Mouse (Mus musculus): ENCODE measurements at regions not wholly inside any gene's neighbourhood (a gene's known extent, or its start where the extent isn't known, plus 50 kb on each side); places are given as distances from the start of the nearest gene placed in this dataset.

GRCm38 (mm10) chr16:81138583-81138982 is 61.9 kb upstream of the Ncam2 start:
- Histone ChIP-seq H3K36me3 (ENCODE audit: control insufficient read depth, insufficient read depth, low read length) (no peaks in the 10 kb centered on the region), H3K4me3 (ENCODE audit: low read depth, low read length) (no peak overlapping the region), H3K4me1 (ENCODE audit: control insufficient read depth, insufficient read depth, low read length) (no peaks in the 10 kb centered on the region), H3K9ac (ENCODE audit: low read length) (no peak overlapping the region), H3K27ac (ENCODE audit: low read depth, low read length) (no peak overlapping the region), H3K27me3 (replicated peaks; ENCODE audit: control insufficient read depth, insufficient read depth, low read length) (no peaks in the 10 kb centered on the region), H3K4me2 (ENCODE audit: low read length) (no peak overlapping the region), H3K9me3 (replicated peaks; ENCODE audit: control insufficient read depth, low read length) (no peaks in the 10 kb centered on the region)
- 75% methylated on average over 2 of the region's 2 CpGs for whole genome bisulfite sequencing
- ATAC-seq (no peak), DNase-seq (ENCODE audit: low spot score) (no peak)

- no peak for DNase-seq (ENCODE audit: low spot score)
- no peak for ATAC-seq
- H3K4me2 ChIP-seq (ENCODE audit: low read length) = no peak overlapping the region
- H3K4me3 ChIP-seq (ENCODE audit: low read depth, low read length) = no peak overlapping the region
- no peak overlapping the region for H3K9ac ChIP-seq (ENCODE audit: low read length)
- H3K27ac ChIP-seq (ENCODE audit: low read depth, low read length) = no peak overlapping the region
- no peaks in the 10 kb centered on the region for H3K27me3 ChIP-seq (replicated peaks; ENCODE audit: control insufficient read depth, insufficient read depth, low read length)
- H3K9me3 ChIP-seq (replicated peaks; ENCODE audit: control insufficient read depth, low read length) = no peaks in the 10 kb centered on the region
- no peaks in the 10 kb centered on the region for H3K4me1 ChIP-seq (ENCODE audit: control insufficient read depth, insufficient read depth, low read length)
- H3K36me3 ChIP-seq (ENCODE audit: control insufficient read depth, insufficient read depth, low read length) = no peaks in the 10 kb centered on the region
Observed at GRCm38 (mm10) chr16:81146019-81146418, 54.5 kb upstream of the Ncam2 start.

GRCm38 (mm10) chr16:81149491-81149890 is 51.0 kb upstream of the Ncam2 start:
- WGBS = 72% methylated on average over 4 of the region's 4 CpGs
- H3K36me3 ChIP-seq (ENCODE audit: control insufficient read depth, insufficient read depth, low read length) = no peaks in the 10 kb centered on the region
- H3K9me3 ChIP-seq (replicated peaks; ENCODE audit: control insufficient read depth, low read length) = no peaks in the 10 kb centered on the region
- no peak overlapping the region for H3K9ac ChIP-seq (ENCODE audit: low read length)
- H3K4me3 ChIP-seq (ENCODE audit: low read depth, low read length) = no peak overlapping the region
- no peak overlapping the region for H3K4me2 ChIP-seq (ENCODE audit: low read length)
- no peaks in the 10 kb centered on the region for H3K27me3 ChIP-seq (replicated peaks; ENCODE audit: control insufficient read depth, insufficient read depth, low read length)
- H3K4me1 ChIP-seq (ENCODE audit: control insufficient read depth, insufficient read depth, low read length) = no peaks in the 10 kb centered on the region
- no peak overlapping the region for H3K27ac ChIP-seq (ENCODE audit: low read depth, low read length)
- ATAC-seq (peak; percentile 54; the same call in 1 of the 2 replicates), DNase-seq (ENCODE audit: low spot score) (peak; percentile 38)

All from forebrain, embryonic 14.5 days (tissue).